Mouse (Mus musculus): Measurements from ENCODE around the gene Rabggta. TPM values are rescaled to one million over a fixed set of nuclear protein-coding genes. Genes with fewer than 3 reads are reported as not detected.

Gene Rabggta
- polyA plus RNA-seq, 1 experiment from 2014 or later, result 34.2 TPM

GRCm38 (mm10) chr14:55713007-55713728 is 8.9 kb downstream of the Rabggta start:
- DNase-seq (ENCODE audit: low spot score) (no peak), ATAC-seq (no peak)
- 0 out of 2 replicates have a peak, but pooled peaks cover 3% of the 10 kb centered on the region for H3K27me3 ChIP-seq (replicated peaks; ENCODE audit: control insufficient read depth, insufficient read depth, low read length)
- H3K4me2 ChIP-seq (ENCODE audit: low read length), result no peak overlapping the region
- no peaks in the 10 kb centered on the region for H3K9me3 ChIP-seq (replicated peaks; ENCODE audit: control insufficient read depth, low read length)
- no peak overlapping the region for H3K9ac ChIP-seq (ENCODE audit: low read length)
- H3K36me3 ChIP-seq (ENCODE audit: control insufficient read depth, insufficient read depth, low read length), result peaks cover 14% of the 10 kb centered on the region
- no peaks in the 10 kb centered on the region for H3K4me1 ChIP-seq (ENCODE audit: control insufficient read depth, insufficient read depth, low read length)
- no peak overlapping the region for H3K4me3 ChIP-seq (ENCODE audit: low read depth, low read length)
- H3K27ac ChIP-seq (ENCODE audit: low read depth, low read length), result no peak overlapping the region
- WGBS, result 18% methylated on average over 25 of the region's 25 CpGs

GRCm38 (mm10) chr14:55711786-55712185 is 10.3 kb downstream of the Rabggta start:
- Histone ChIP-seq H3K4me3 (ENCODE audit: low read depth, low read length) (no peak overlapping the region), H3K27ac (ENCODE audit: low read depth, low read length) (no peak overlapping the region), H3K4me2 (ENCODE audit: low read length) (no peak overlapping the region), H3K9ac (ENCODE audit: low read length) (no peak overlapping the region), H3K27me3 (replicated peaks; ENCODE audit: control insufficient read depth, insufficient read depth, low read length) (0 out of 2 replicates have a peak, but pooled peaks cover 3% of the 10 kb centered on the region), H3K4me1 (ENCODE audit: control insufficient read depth, insufficient read depth, low read length) (no peaks in the 10 kb centered on the region), H3K36me3 (ENCODE audit: control insufficient read depth, insufficient read depth, low read length) (peaks cover 4% of the 10 kb centered on the region; the same call in 1 of the 2 replicates), H3K9me3 (replicated peaks; ENCODE audit: control insufficient read depth, low read length) (no peaks in the 10 kb centered on the region)
- ATAC-seq (no peak), DNase-seq (ENCODE audit: low spot score) (no peak)
- WGBS, result 85% methylated on average over 7 of the region's 7 CpGs

- no peak for DNase-seq (ENCODE audit: low spot score)
- no peak overlapping the region for H3K4me3 ChIP-seq (ENCODE audit: low read depth, low read length)
- H3K4me2 ChIP-seq (ENCODE audit: low read length), result no peak overlapping the region
- H3K9ac ChIP-seq (ENCODE audit: low read length), result no peak overlapping the region
- H3K27me3 ChIP-seq (replicated peaks; ENCODE audit: control insufficient read depth, insufficient read depth, low read length), result 0 out of 2 replicates have a peak, but pooled peaks cover 3% of the 10 kb centered on the region
- H3K4me1 ChIP-seq (ENCODE audit: control insufficient read depth, insufficient read depth, low read length), result no peaks in the 10 kb centered on the region
- H3K9me3 ChIP-seq (replicated peaks; ENCODE audit: control insufficient read depth, low read length), result no peaks in the 10 kb centered on the region
- H3K36me3 ChIP-seq (ENCODE audit: control insufficient read depth, insufficient read depth, low read length), result no peaks in the 10 kb centered on the region
- ATAC-seq, result no peak
- no peak overlapping the region for H3K27ac ChIP-seq (ENCODE audit: low read depth, low read length)
- 86% methylated on average over 4 of the region's 4 CpGs for WGBS
These were observed 12.6 kb downstream of the Rabggta start for GRCm38 (mm10) chr14:55709509-55709908.

- ATAC-seq (no peak), DNase-seq (ENCODE audit: low spot score) (no peak)
- H3K4me3 ChIP-seq (ENCODE audit: low read depth, low read length), result no peak overlapping the region
- no peaks in the 10 kb centered on the region for H3K4me1 ChIP-seq (ENCODE audit: control insufficient read depth, insufficient read depth, low read length)
- 0 out of 2 replicates have a peak, but pooled peaks cover 2% of the 10 kb centered on the region for H3K27me3 ChIP-seq (replicated peaks; ENCODE audit: control insufficient read depth, insufficient read depth, low read length)
- no peaks in the 10 kb centered on the region for H3K9me3 ChIP-seq (replicated peaks; ENCODE audit: control insufficient read depth, low read length)
- no peak overlapping the region for H3K9ac ChIP-seq (ENCODE audit: low read length)
- H3K27ac ChIP-seq (ENCODE audit: low read depth, low read length), result no peak overlapping the region
- H3K36me3 ChIP-seq (ENCODE audit: control insufficient read depth, insufficient read depth, low read length), result no peaks in the 10 kb centered on the region
- no peak overlapping the region for H3K4me2 ChIP-seq (ENCODE audit: low read length)
- 87% methylated on average over 5 of the region's 5 CpGs for WGBS
These were observed 14.7 kb downstream of the Rabggta start for GRCm38 (mm10) chr14:55707397-55707796.

GRCm38 (mm10) chr14:55706051-55706600 is 15.9 kb downstream of the Rabggta start:
- Histone ChIP-seq H3K4me2 (ENCODE audit: low read length) (no peak overlapping the region), H3K9me3 (replicated peaks; ENCODE audit: control insufficient read depth, low read length) (no peaks in the 10 kb centered on the region), H3K27me3 (replicated peaks; ENCODE audit: control insufficient read depth, insufficient read depth, low read length) (no peaks in the 10 kb centered on the region), H3K9ac (ENCODE audit: low read length) (no peak overlapping the region), H3K4me3 (ENCODE audit: low read depth, low read length) (no peak overlapping the region), H3K36me3 (ENCODE audit: control insufficient read depth, insufficient read depth, low read length) (no peaks in the 10 kb centered on the region), H3K4me1 (ENCODE audit: control insufficient read depth, insufficient read depth, low read length) (no peaks in the 10 kb centered on the region), H3K27ac (ENCODE audit: low read depth, low read length) (no peak overlapping the region)
- DNase-seq (ENCODE audit: low spot score) (no peak), ATAC-seq (no peak)
- 91% methylated on average over 8 of the region's 8 CpGs for whole genome bisulfite sequencing

GRCm38 (mm10) chr14:55702761-55703160 is 19.3 kb downstream of the Rabggta start:
- no peak overlapping the region for H3K4me3 ChIP-seq (ENCODE audit: low read depth, low read length)
- H3K4me2 ChIP-seq (ENCODE audit: low read length), result no peak overlapping the region
- no peaks in the 10 kb centered on the region for H3K9me3 ChIP-seq (replicated peaks; ENCODE audit: control insufficient read depth, low read length)
- no peaks in the 10 kb centered on the region for H3K4me1 ChIP-seq (ENCODE audit: control insufficient read depth, insufficient read depth, low read length)
- no peaks in the 10 kb centered on the region for H3K36me3 ChIP-seq (ENCODE audit: control insufficient read depth, insufficient read depth, low read length)
- H3K27ac ChIP-seq (ENCODE audit: low read depth, low read length), result no peak overlapping the region
- no peak for ATAC-seq
- H3K27me3 ChIP-seq (replicated peaks; ENCODE audit: control insufficient read depth, insufficient read depth, low read length), result no peaks in the 10 kb centered on the region
- no peak for DNase-seq (ENCODE audit: low spot score)
- no peak overlapping the region for H3K9ac ChIP-seq (ENCODE audit: low read length)
- WGBS, result 71% methylated on average over 6 of the region's 6 CpGs

GRCm38 (mm10) chr14:55701131-55701530 is 20.9 kb downstream of the Rabggta start:
- Histone ChIP-seq H3K4me3 (ENCODE audit: low read depth, low read length) (no peak overlapping the region), H3K27ac (ENCODE audit: low read depth, low read length) (no peak overlapping the region), H3K9me3 (replicated peaks; ENCODE audit: control insufficient read depth, low read length) (no peaks in the 10 kb centered on the region), H3K9ac (ENCODE audit: low read length) (no peak overlapping the region), H3K27me3 (replicated peaks; ENCODE audit: control insufficient read depth, insufficient read depth, low read length) (no peaks in the 10 kb centered on the region), H3K4me1 (ENCODE audit: control insufficient read depth, insufficient read depth, low read length) (no peaks in the 10 kb centered on the region), H3K36me3 (ENCODE audit: control insufficient read depth, insufficient read depth, low read length) (no peaks in the 10 kb centered on the region), H3K4me2 (ENCODE audit: low read length) (no peak overlapping the region)
- WGBS, result 59% methylated on average over 9 of the region's 9 CpGs
- ATAC-seq (no peak), DNase-seq (ENCODE audit: low spot score) (no peak)

- H3K27ac ChIP-seq (ENCODE audit: low read depth, low read length), result no peak overlapping the region
- H3K27me3 ChIP-seq (replicated peaks; ENCODE audit: control insufficient read depth, insufficient read depth, low read length), result no peaks in the 10 kb centered on the region
- DNase-seq (ENCODE audit: low spot score), result no peak
- no peak overlapping the region for H3K9ac ChIP-seq (ENCODE audit: low read length)
- no peak overlapping the region for H3K4me2 ChIP-seq (ENCODE audit: low read length)
- ATAC-seq, result no peak
- no peaks in the 10 kb centered on the region; the same call in 1 of the 2 replicates for H3K9me3 ChIP-seq (replicated peaks; ENCODE audit: control insufficient read depth, low read length)
- no peaks in the 10 kb centered on the region for H3K36me3 ChIP-seq (ENCODE audit: control insufficient read depth, insufficient read depth, low read length)
- H3K4me3 ChIP-seq (ENCODE audit: low read depth, low read length), result no peak overlapping the region
- no peaks in the 10 kb centered on the region for H3K4me1 ChIP-seq (ENCODE audit: control insufficient read depth, insufficient read depth, low read length)
- 82% methylated on average over 4 of the region's 4 CpGs for WGBS
These were observed 24.8 kb downstream of the Rabggta start for GRCm38 (mm10) chr14:55697226-55697625.

- no peaks in the 10 kb centered on the region for H3K4me1 ChIP-seq (ENCODE audit: control insufficient read depth, insufficient read depth, low read length)
- no peak for DNase-seq (ENCODE audit: low spot score)
- H3K27me3 ChIP-seq (replicated peaks; ENCODE audit: control insufficient read depth, insufficient read depth, low read length), result no peaks in the 10 kb centered on the region
- no peaks in the 10 kb centered on the region for H3K36me3 ChIP-seq (ENCODE audit: control insufficient read depth, insufficient read depth, low read length)
- ATAC-seq, result no peak
- WGBS, result 81% methylated on average over 10 of the region's 10 CpGs
- no peak overlapping the region for H3K9ac ChIP-seq (ENCODE audit: low read length)
- H3K4me3 ChIP-seq (ENCODE audit: low read depth, low read length), result no peak overlapping the region
- H3K4me2 ChIP-seq (ENCODE audit: low read length), result no peak overlapping the region
- H3K27ac ChIP-seq (ENCODE audit: low read depth, low read length), result no peak overlapping the region
- no peaks in the 10 kb centered on the region; the same call in 1 of the 2 replicates for H3K9me3 ChIP-seq (replicated peaks; ENCODE audit: control insufficient read depth, low read length)
These were observed 32.6 kb downstream of the Rabggta start for GRCm38 (mm10) chr14:55689433-55689832.

Data from forebrain, embryonic 14.5 days (tissue).